Mouse (Mus musculus) stomach, adult 2 months (tissue): ENCODE measurements around the gene Bicra. TPM values are rescaled to one million over a fixed set of nuclear protein-coding genes. Genes with fewer than 3 reads are reported as not detected.

ENCODE experiments used
- polyA plus RNA-seq: library from polyadenylated mRNA; depleted of rRNA; stranded (reverse); fragments of >200 nt; gene quantifications from 2 replicates; pipeline ENCODE4 v1.2.3, GENCODE M21; 2012; rRNA removed

Bicra gene
- polyA plus RNA-seq: 8.9 and 11.6 TPM in 2 replicates

GRCm38 (mm10) chr7:16047338-16048146 is at the start of gene Bicra:
Gene Bicra (minus strand): TSS chr7:16047921.

GRCm38 (mm10) chr7:16061219-16062098 is 13.7 kb upstream of the Bicra start, which contains the start of gene Zfp541:
Gene Zfp541 (plus strand): TSS chr7:16061814.

GRCm38 (mm10) chr7:15967312-15967711 is 80.4 kb downstream of the Bicra start, which contains the start of gene Ehd2:
Gene Ehd2 (minus strand): TSS chr7:15967567.

GRCm38 (mm10) chr7:15945721-15946536 is 101.8 kb downstream of the Bicra start, which contains the start of gene Nop53:
Gene Nop53 (minus strand): TSS chr7:15946074.

GRCm38 (mm10) chr7:15922220-15922773 is 125.4 kb downstream of the Bicra start, which contains the start of gene Selenow:
Gene Selenow (minus strand): TSS chr7:15922402.

Other genes with a start within 250 kb of the Bicra start
- gene Obox6, start 208.2 kb downstream of the Bicra start, polyA plus RNA-seq: not detected in 2 replicates
- gene Crx, start 168.0 kb downstream of the Bicra start, polyA plus RNA-seq: not detected in 2 replicates
- gene Crxos, start 165.3 kb downstream of the Bicra start, polyA plus RNA-seq: not detected in 2 replicates
- 138 and 184 TPM in 2 replicates for gene Selenow, start 125.5 kb downstream of the Bicra start, polyA plus RNA-seq
- 35.0 and 43.3 TPM in 2 replicates for gene Nop53, start 101.8 kb downstream of the Bicra start, polyA plus RNA-seq
- gene Ehd2, start 80.4 kb downstream of the Bicra start, polyA plus RNA-seq: 27.5 and 29.2 TPM in 2 replicates
- gene Zfp541, start 13.9 kb upstream of the Bicra start, polyA plus RNA-seq: 0.01 TPM in 1 of 2 replicates, not detected in the other
- 109 and 126 TPM in 2 replicates for gene Napa, start 50.5 kb upstream of the Bicra start, polyA plus RNA-seq
- 9.2 and 12.5 TPM in 2 replicates for gene Kptn, start 72.0 kb upstream of the Bicra start, polyA plus RNA-seq
- gene Slc8a2, start 81.9 kb upstream of the Bicra start, polyA plus RNA-seq: 2.0 and 2.7 TPM in 2 replicates
- gene Meis3, start 127.2 kb upstream of the Bicra start, polyA plus RNA-seq: 22.8 and 30.1 TPM in 2 replicates
- 17.4 and 20.1 TPM in 2 replicates for gene Dhx34, start 174.1 kb upstream of the Bicra start, polyA plus RNA-seq
- 0.09 and 0.17 TPM in 2 replicates for gene C5ar2, start 196.2 kb upstream of the Bicra start, polyA plus RNA-seq
- 2.5 and 2.9 TPM in 2 replicates for gene C5ar1, start 211.6 kb upstream of the Bicra start, polyA plus RNA-seq
- 78.2 and 211 TPM in 2 replicates for gene Inafm1, start 225.7 kb upstream of the Bicra start, polyA plus RNA-seq
- 14.8 and 16.5 TPM in 2 replicates for gene Ccdc9, start 238.9 kb upstream of the Bicra start, polyA plus RNA-seq